Mouse (Mus musculus) c-Kit-negative CD71-positive TER-119-positive erythroid progenitor cells, embryonic 14.5 days (primary cell): ENCODE measurements around the gene Pknox2.

Source experiments
- DNase-seq: peaks from one replicate; pipeline ENCODE4 v3.0.0-alpha.2; 2013; ENCODE audit warnings: low read depth, low spot score

The Pknox2 gene

GRCm38 (mm10) chr9:37101059-37101940, 45.9 kb downstream of the Pknox2 start:
- DNase-seq = no peak

GRCm38 (mm10) chr9:37099595-37099994, 47.6 kb downstream of the Pknox2 start:
- no peak for DNase-seq

- DNase-seq = no peak
These were observed 48.6 kb downstream of the Pknox2 start for GRCm38 (mm10) chr9:37098600-37098999.

GRCm38 (mm10) chr9:37094230-37094990, 52.8 kb downstream of the Pknox2 start:
- no peak for DNase-seq

GRCm38 (mm10) chr9:37093086-37093485, 54.1 kb downstream of the Pknox2 start:
- no peak for DNase-seq

GRCm38 (mm10) chr9:37089894-37090652, 57.1 kb downstream of the Pknox2 start:
- no peak for DNase-seq

- no peak for DNase-seq
These were observed 61.8 kb downstream of the Pknox2 start for GRCm38 (mm10) chr9:37085370-37085769.

- DNase-seq = no peak
These were observed 65.0 kb downstream of the Pknox2 start for GRCm38 (mm10) chr9:37082246-37082645.

- no peak for DNase-seq
These were observed 66.9 kb downstream of the Pknox2 start for GRCm38 (mm10) chr9:37080309-37080708.

- DNase-seq = no peak
These were observed 70.2 kb downstream of the Pknox2 start for GRCm38 (mm10) chr9:37077063-37077418.

GRCm38 (mm10) chr9:37076386-37077062, 70.7 kb downstream of the Pknox2 start:
- no peak for DNase-seq

- DNase-seq = no peak
These were observed 71.3 kb downstream of the Pknox2 start for GRCm38 (mm10) chr9:37075903-37076302.

GRCm38 (mm10) chr9:37069391-37070312, 77.6 kb downstream of the Pknox2 start:
- no peak for DNase-seq

- no peak for DNase-seq
These were observed 79.8 kb downstream of the Pknox2 start for GRCm38 (mm10) chr9:37067473-37067830.

- no peak for DNase-seq
These were observed 80.3 kb downstream of the Pknox2 start for GRCm38 (mm10) chr9:37066732-37067472.

GRCm38 (mm10) chr9:37061627-37062026, 85.6 kb downstream of the Pknox2 start:
- DNase-seq = no peak

GRCm38 (mm10) chr9:37054703-37055102, 92.5 kb downstream of the Pknox2 start:
- DNase-seq = no peak

- DNase-seq = no peak
These were observed 93.3 kb downstream of the Pknox2 start for GRCm38 (mm10) chr9:37053601-37054512.

GRCm38 (mm10) chr9:37053041-37053440, 94.2 kb downstream of the Pknox2 start:
- DNase-seq = no peak
